ENCODE assay signal across 31 mouse cellular contexts in genomic region chr8:114839998-114840397, GRCm38 (mm10).
DNase-seq lines count a peak whose midpoint lies in the region; ATAC-seq lines count a peak whose summit lies in the region.
"Had no signal": no experiment of that assay in that cellular context is flagged by ENCODE, and none has a peak within 500 bp of the region (broad histone marks: within the 10 kb centered on the region; RNA-seq: fewer than 3 reads in every experiment).

No protein-coding gene starts in this region.

- DNase-seq in T-cell, adult 2 months (ENCODE audit: low spot score), result peak; percentile 22
- DNase-seq in thymus, postnatal 10 days (ENCODE audit: low spot score in 2 of 2), result peak; percentile 47 to 49
- no peak for DNase-seq in right cerebral cortex, postnatal 14 days
- no peak for DNase-seq in cerebellum, postnatal 36 days
- no peak for DNase-seq in gastrocnemius, postnatal 25 days
- DNase-seq: adrenal gland, adult 8-10 months; B cell, adult 2 months; cerebellum, adult 8-10 months; cerebellum, postnatal 25 days; embryo, embryonic 11 days; gastrocnemius, adult 2 months; kidney, adult 2 months; kidney, postnatal 36 days; liver, embryonic 13.5 days; lung, adult 18-20 months; lung, postnatal 4 days had no signal

- H3K9ac ChIP-seq in neural tube, embryonic 15.5 days (replicated peaks), result no peak overlapping the region
- H3K9ac ChIP-seq: embryonic facial prominence, embryonic 12.5 days; heart, embryonic 13.5 days; hindbrain, embryonic 14.5 days; limb, embryonic 13.5 days; liver, embryonic 13.5 days; neural tube, embryonic 12.5 days; stomach, embryonic 15.5 days had no signal

- no peaks in the 10 kb centered on the region for H3K27me3 ChIP-seq in neural tube, embryonic 15.5 days (replicated peaks)
- H3K27me3 ChIP-seq: CH12.LX; embryonic facial prominence, embryonic 12.5 days; heart, embryonic 13.5 days; limb, embryonic 13.5 days; liver, embryonic 13.5 days; neural tube, embryonic 12.5 days; stomach, embryonic 15.5 days had no signal

- H3K4me1 ChIP-seq in neural tube, embryonic 15.5 days, result peaks cover 9% of the 10 kb centered on the region; the same call in 1 of the 2 replicates
- H3K4me1 ChIP-seq: limb, embryonic 13.5 days; liver, embryonic 13.5 days; stomach, embryonic 15.5 days had no signal

- no peak overlapping the region for H3K4me3 ChIP-seq in neural tube, embryonic 15.5 days (replicated peaks)
- H3K4me3 ChIP-seq: embryonic facial prominence, embryonic 12.5 days; gastrocnemius, adult 2 months; heart, embryonic 13.5 days; limb, embryonic 13.5 days; liver, embryonic 13.5 days; midbrain, embryonic 10.5 days; neural tube, embryonic 12.5 days; stomach, embryonic 15.5 days had no signal

- ATAC-seq in CD4-positive, CD25-positive, alpha-beta regulatory T cell, adult 4 months, result peak; percentile 20
- peak; percentile 87 for ATAC-seq in megakaryocyte-erythroid progenitor cell, adult 5-6 weeks (replicated peaks; ENCODE audit: low FRiP score, low TSS enrichment, poor library complexity, severe bottlenecking)
- ATAC-seq in neural tube, embryonic 15.5 days (ENCODE audit: low FRiP score), result no peak
- ATAC-seq: forebrain, embryonic 14.5 days; inflammation-experienced regulatory T-cells, adult 6 months; lung, postnatal 0 days; midbrain, embryonic 16.5 days had no signal

- H3K9me3 ChIP-seq in neural tube, embryonic 15.5 days (replicated peaks), result no peaks in the 10 kb centered on the region
- H3K9me3 ChIP-seq: embryonic facial prominence, embryonic 12.5 days; heart, embryonic 13.5 days; limb, embryonic 13.5 days; liver, embryonic 13.5 days; midbrain, embryonic 10.5 days; neural tube, embryonic 12.5 days; stomach, embryonic 15.5 days had no signal

- no peak overlapping the region for H3K27ac ChIP-seq in neural tube, embryonic 15.5 days (replicated peaks)
- H3K27ac ChIP-seq: embryonic facial prominence, embryonic 12.5 days; gastrocnemius, adult 2 months; heart, embryonic 13.5 days; hindbrain, embryonic 14.5 days; limb, embryonic 13.5 days; liver, embryonic 13.5 days; midbrain, embryonic 10.5 days; neural tube, embryonic 12.5 days; stomach, embryonic 15.5 days had no signal

- no peaks in the 10 kb centered on the region for H3K36me3 ChIP-seq in neural tube, embryonic 15.5 days
- H3K36me3 ChIP-seq: embryonic facial prominence, embryonic 12.5 days; heart, embryonic 13.5 days; limb, embryonic 13.5 days; liver, embryonic 13.5 days; midbrain, embryonic 10.5 days; neural tube, embryonic 12.5 days; stomach, embryonic 15.5 days had no signal

- H3K4me2 ChIP-seq in neural tube, embryonic 15.5 days, result no peak overlapping the region
- H3K4me2 ChIP-seq: embryonic facial prominence, embryonic 12.5 days; heart, embryonic 13.5 days; hindbrain, embryonic 14.5 days; limb, embryonic 13.5 days; liver, embryonic 13.5 days; neural tube, embryonic 12.5 days; stomach, embryonic 15.5 days had no signal

- 90% methylated on average over 10 of the region's 10 CpGs for WGBS in neural tube, embryonic 15.5 days

Comparison
In these comparisons a context has a peak if more than half of its experiments do, and no peak if none do; other contexts are left out.
1. DNase-seq: peak in T-cell, adult 2 months (single experiment) and thymus, postnatal 10 days (2 of 2); none in right cerebral cortex, postnatal 14 days (single experiment), cerebellum, postnatal 36 days (0 of 2) and gastrocnemius, postnatal 25 days (single experiment).